Mouse (Mus musculus): Measurements from ENCODE around the gene Gm8050. TPM values are rescaled to one million over a fixed set of nuclear protein-coding genes. Genes with fewer than 3 reads are reported as not detected.
"Not testable (repeated sequence)": the region's sequence is repeated elsewhere in the genome, so short reads cannot be mapped to it uniquely, and the experiment has no call there.

Gene Gm8050
- polyA plus RNA-seq (2014; fragmentation: Nextera tagmentation; extraction: Ambion mirVana) = not detected in 2 replicates

DNA sequence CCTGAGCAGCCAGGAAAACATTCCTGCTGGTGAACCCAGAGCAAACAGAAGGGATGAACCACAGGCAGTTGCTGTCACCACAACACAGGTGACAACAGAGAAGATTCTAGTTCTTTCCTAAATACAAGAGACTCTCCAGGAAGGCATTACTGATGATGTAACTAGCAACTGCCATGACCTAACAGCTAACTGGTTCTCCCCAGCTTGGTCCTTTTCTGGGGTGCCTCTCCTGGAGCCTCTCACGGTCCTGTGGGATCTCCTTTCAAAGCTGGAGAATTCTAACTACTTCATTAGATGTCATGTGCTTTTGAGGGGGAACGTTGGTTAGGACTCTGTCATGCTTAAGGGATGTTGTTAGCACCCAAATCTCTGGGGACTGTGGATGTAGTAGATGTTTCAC lies at the start of gene Gm8050:
Gene Gm8050, minus strand, starts transcription at position 101 of the 400 bp plus-strand sequence.
- not testable (repeated sequence) for H3K4me3 ChIP-seq (ENCODE audit: low read depth, low read length); H3K9ac ChIP-seq (ENCODE audit: low read depth, low read length); H3K9me3 ChIP-seq (replicated peaks; ENCODE audit: control insufficient read depth, low read length); H3K27me3 ChIP-seq (ENCODE audit: control insufficient read depth, insufficient read depth, low read length); H3K36me3 ChIP-seq (ENCODE audit: control insufficient read depth, insufficient read depth, low read length); H3K4me2 ChIP-seq; H3K4me1 ChIP-seq (ENCODE audit: control insufficient read depth, insufficient read depth, low read length); H3K27ac ChIP-seq (ENCODE audit: low read depth, low read length); ATAC-seq (replicated peaks; ENCODE audit: insufficient number of reproducible peaks, low FRiP score, low TSS enrichment)
- WGBS (ENCODE audit: insufficient replicate concordance) = 71% methylated on average over 1 of the region's 2 CpGs

DNA sequence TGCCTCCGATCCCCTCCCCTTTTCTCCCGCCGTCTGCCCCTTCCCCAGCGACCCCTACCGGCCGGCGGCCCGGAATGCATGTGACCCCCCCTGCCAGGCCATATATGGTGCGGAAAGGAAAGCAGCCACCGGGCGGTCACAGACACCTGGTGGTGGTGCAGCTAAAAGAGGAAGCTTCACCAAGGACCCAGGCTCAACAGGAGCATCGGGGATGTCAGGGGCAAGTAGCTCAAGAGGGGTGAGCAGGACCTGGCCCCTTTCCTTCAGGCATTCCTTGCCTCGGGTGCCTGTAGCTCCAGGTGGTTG lies 37.1 kb upstream of the Gm8050 start:
- not testable (repeated sequence) for H3K27me3 ChIP-seq (ENCODE audit: control insufficient read depth, insufficient read depth, low read length); H3K9me3 ChIP-seq (replicated peaks; ENCODE audit: control insufficient read depth, low read length); H3K4me2 ChIP-seq; H3K9ac ChIP-seq (ENCODE audit: low read depth, low read length); H3K36me3 ChIP-seq (ENCODE audit: control insufficient read depth, insufficient read depth, low read length); H3K27ac ChIP-seq (ENCODE audit: low read depth, low read length); ATAC-seq (replicated peaks; ENCODE audit: insufficient number of reproducible peaks, low FRiP score, low TSS enrichment); H3K4me1 ChIP-seq (ENCODE audit: control insufficient read depth, insufficient read depth, low read length)
- WGBS (ENCODE audit: insufficient replicate concordance) = 5% methylated on average over 4 of the region's 13 CpGs
- H3K4me3 ChIP-seq (ENCODE audit: low read depth, low read length) = peak overlapping the region; percentile 41

DNA sequence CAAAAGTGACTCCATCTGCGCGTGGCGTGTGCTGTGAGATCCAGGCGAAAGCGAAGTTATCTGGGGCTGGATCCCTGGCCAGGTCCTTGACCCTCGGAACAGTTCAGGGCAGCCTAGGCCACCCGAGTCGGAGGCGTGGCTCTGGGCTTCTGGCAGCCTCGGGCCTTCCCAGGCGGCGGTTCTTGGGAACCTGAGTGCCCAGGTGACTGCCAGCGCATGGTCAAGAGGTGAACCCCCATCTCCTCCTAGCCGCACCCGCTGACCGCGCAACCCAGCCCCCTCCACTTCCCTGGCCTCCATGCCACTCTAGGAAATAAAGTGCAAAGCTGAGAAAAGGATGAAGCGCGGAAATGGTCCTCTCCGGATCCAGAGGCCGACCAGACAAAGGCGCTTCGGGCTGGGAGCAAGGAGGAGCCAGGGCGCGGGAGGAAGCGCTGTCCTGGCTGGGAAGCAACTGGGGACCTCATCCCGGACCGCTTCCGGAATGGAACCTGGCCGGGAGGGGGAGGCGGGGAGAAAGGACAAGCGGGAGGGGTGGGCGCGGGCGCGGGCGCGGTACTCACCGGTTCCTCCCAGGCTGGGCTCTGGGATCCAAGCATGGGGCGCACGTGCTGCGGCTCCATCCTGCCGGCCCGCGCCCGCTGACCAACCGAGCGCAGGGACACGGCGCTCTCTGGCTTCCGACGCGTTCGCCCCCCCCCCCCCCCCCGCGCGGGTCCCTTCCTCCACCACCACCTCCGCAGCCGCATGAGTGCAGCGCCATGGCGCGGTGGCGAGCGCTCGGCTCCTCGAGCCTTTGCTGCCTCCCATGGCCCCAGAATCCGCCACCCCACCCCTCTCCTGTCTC lies 36.6 kb upstream of the Gm8050 start:
- not testable (repeated sequence) for H3K36me3 ChIP-seq (ENCODE audit: control insufficient read depth, insufficient read depth, low read length); H3K4me1 ChIP-seq (ENCODE audit: control insufficient read depth, insufficient read depth, low read length); ATAC-seq (replicated peaks; ENCODE audit: insufficient number of reproducible peaks, low FRiP score, low TSS enrichment); H3K27ac ChIP-seq (ENCODE audit: low read depth, low read length); H3K27me3 ChIP-seq (ENCODE audit: control insufficient read depth, insufficient read depth, low read length); H3K9me3 ChIP-seq (replicated peaks; ENCODE audit: control insufficient read depth, low read length)
- Histone ChIP-seq H3K4me2 (peak overlapping the region; percentile 41), H3K4me3 (ENCODE audit: low read depth, low read length) (peak overlapping the region; percentile 41), H3K9ac (ENCODE audit: low read depth, low read length) (0 out of 2 replicates have a peak overlapping the region, but pooled peaks have one; percentile 39)
- WGBS (ENCODE audit: insufficient replicate concordance) = 1% methylated on average over 29 of the region's 67 CpGs

DNA sequence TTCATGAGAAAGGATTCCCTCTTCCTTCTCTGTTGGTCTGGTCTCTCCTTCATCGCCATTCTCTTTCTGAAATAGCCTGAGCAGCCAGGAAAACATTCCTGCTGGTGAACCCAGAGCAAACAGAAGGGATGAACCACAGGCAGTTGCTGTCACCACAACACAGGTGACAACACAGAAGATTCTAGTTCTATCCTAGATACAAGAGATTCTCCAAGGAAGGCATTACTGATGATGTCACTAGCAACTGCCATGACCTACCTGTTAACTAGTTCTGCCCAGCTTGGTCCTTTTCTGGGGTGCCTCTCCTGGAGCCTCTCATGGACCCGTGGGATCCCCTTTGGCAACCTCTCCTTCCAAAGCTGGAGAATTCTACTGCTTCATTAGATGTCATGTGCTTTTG lies 22.2 kb upstream of the Gm8050 start, which contains the start of gene Gm3636:
Gene Gm3636, minus strand, starts transcription at position 101 of the 400 bp plus-strand sequence.
- not testable (repeated sequence) for ATAC-seq (replicated peaks; ENCODE audit: insufficient number of reproducible peaks, low FRiP score, low TSS enrichment); H3K4me2 ChIP-seq; H3K36me3 ChIP-seq (ENCODE audit: control insufficient read depth, insufficient read depth, low read length); H3K27ac ChIP-seq (ENCODE audit: low read depth, low read length); H3K9ac ChIP-seq (ENCODE audit: low read depth, low read length); H3K27me3 ChIP-seq (ENCODE audit: control insufficient read depth, insufficient read depth, low read length); H3K9me3 ChIP-seq (replicated peaks; ENCODE audit: control insufficient read depth, low read length); H3K4me1 ChIP-seq (ENCODE audit: control insufficient read depth, insufficient read depth, low read length); H3K4me3 ChIP-seq (ENCODE audit: low read depth, low read length)
- no CpG with 5 or more reads among the region's 2 CpGs for WGBS (ENCODE audit: insufficient replicate concordance)

DNA sequence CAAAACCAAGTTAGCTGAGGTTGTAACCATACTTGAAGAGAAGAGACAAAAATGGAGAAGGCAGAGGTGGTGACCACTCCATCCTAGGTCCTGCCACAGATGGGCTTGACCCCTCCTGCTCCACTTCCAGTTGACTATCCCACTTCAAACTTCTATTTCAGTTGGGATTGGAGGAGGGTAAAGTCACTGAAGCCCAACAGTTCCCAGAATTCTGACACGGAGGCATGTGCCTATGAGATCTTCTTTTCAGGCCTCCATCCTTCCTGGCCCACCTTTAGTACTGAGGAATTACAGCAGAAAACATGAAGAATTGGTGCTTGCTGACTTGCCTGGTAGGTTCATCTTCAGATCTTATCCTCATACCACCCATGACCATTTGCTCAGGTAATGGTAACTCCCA lies 36.0 kb downstream of the Gm8050 start, which contains the start of gene Gm10251:
Gene Gm10251, minus strand, starts transcription at position 101 of the 400 bp plus-strand sequence.
- H3K9me3 ChIP-seq (replicated peaks; ENCODE audit: control insufficient read depth, low read length); H3K27me3 ChIP-seq (ENCODE audit: control insufficient read depth, insufficient read depth, low read length); H3K36me3 ChIP-seq (ENCODE audit: control insufficient read depth, insufficient read depth, low read length); H3K4me3 ChIP-seq (ENCODE audit: low read depth, low read length); H3K4me2 ChIP-seq; H3K27ac ChIP-seq (ENCODE audit: low read depth, low read length); H3K9ac ChIP-seq (ENCODE audit: low read depth, low read length); H3K4me1 ChIP-seq (ENCODE audit: control insufficient read depth, insufficient read depth, low read length); ATAC-seq (replicated peaks; ENCODE audit: insufficient number of reproducible peaks, low FRiP score, low TSS enrichment): not testable (repeated sequence)
- no CpG with 5 or more reads among the region's 1 CpGs for WGBS (ENCODE audit: insufficient replicate concordance)

Other genes with a start within 250 kb of the Gm8050 start
- not detected in 2 replicates for gene Gm8356, start 183.0 kb downstream of the Gm8050 start, polyA plus RNA-seq (2014; fragmentation: Nextera tagmentation; extraction: Ambion mirVana)
- gene Gm3629, start 129.6 kb downstream of the Gm8050 start, polyA plus RNA-seq (2014; fragmentation: Nextera tagmentation; extraction: Ambion mirVana) = 0.42 and 1.5 TPM in 2 replicates
- 0.61 TPM in 1 of 2 replicates, not detected in the other for gene Gm3460, start 97.8 kb downstream of the Gm8050 start, polyA plus RNA-seq (2014; fragmentation: Nextera tagmentation; extraction: Ambion mirVana)
- gene Gm10251, start 36.1 kb downstream of the Gm8050 start, polyA plus RNA-seq (2014; fragmentation: Nextera tagmentation; extraction: Ambion mirVana) = 0.34 and 0.61 TPM in 2 replicates
- gene Gm3636, start 22.1 kb upstream of the Gm8050 start, polyA plus RNA-seq (2014; fragmentation: Nextera tagmentation; extraction: Ambion mirVana) = 10.1 and 14.1 TPM in 2 replicates
- gene Gm8362, start 54.2 kb upstream of the Gm8050 start, polyA plus RNA-seq (2014; fragmentation: Nextera tagmentation; extraction: Ambion mirVana) = not detected in 2 replicates
- gene Gm3642, start 120.1 kb upstream of the Gm8050 start, polyA plus RNA-seq (2014; fragmentation: Nextera tagmentation; extraction: Ambion mirVana) = not detected in 2 replicates
- 1.2 and 2.1 TPM in 2 replicates for gene Gm3667, start 169.7 kb upstream of the Gm8050 start, polyA plus RNA-seq (2014; fragmentation: Nextera tagmentation; extraction: Ambion mirVana)